Mouse (Mus musculus) midbrain, embryonic 13.5 days (tissue): ENCODE data around the gene Lingo3. TPM values are rescaled to one million over a fixed set of nuclear protein-coding genes. Genes with fewer than 3 reads are reported as not detected.
A peak's percentile ranks its signal among the peaks of the same experiment; 100 is the strongest.
"Not testable (repeated sequence)": the region's sequence is repeated elsewhere in the genome, so short reads cannot be mapped to it uniquely, and the experiment has no call there.

Experiments
- ATAC-seq: fragments of 200-750 bp; cut with Nextera tagmentation; 2 replicates; pipeline ENCODE4 v1.8.0; 2017; ENCODE audit warnings: mild to moderate bottlenecking, moderate TSS enrichment, moderate library complexity
- H3K27ac ChIP-seq: fragments of 300-500 bp; sonication (generic); 2 replicates; pipeline ENCODE4 v1.5.1; 2015; ENCODE audit warnings: inconsistent platforms, mild to moderate bottlenecking, moderate library complexity
- H3K27me3 ChIP-seq: fragments of 300-500 bp; sonication (generic); 2 replicates; pipeline ENCODE4 v1.6.1; 2015; ENCODE audit warnings: mild to moderate bottlenecking, inconsistent platforms
- H3K36me3 ChIP-seq: fragments of 300-500 bp; sonication (generic); 2 replicates; pipeline ENCODE4 v1.6.1; 2015; ENCODE audit warnings: mild to moderate bottlenecking, inconsistent platforms
- H3K4me1 ChIP-seq: fragments of 300-500 bp; sonication (generic); replicated peaks from 2 replicates; pipeline ENCODE4 v1.6.1; 2015; ENCODE audit warnings: inconsistent platforms
- H3K4me2 ChIP-seq: fragments of 300-500 bp; sonication (generic); replicated peaks from 2 replicates; pipeline ENCODE4 v1.6.1; 2015; ENCODE audit warnings: moderate library complexity, mild to moderate bottlenecking, inconsistent platforms
- H3K4me3 ChIP-seq: fragments of 300-500 bp; sonication (generic); replicated peaks from 2 replicates; pipeline ENCODE4 v1.5.1; 2015; ENCODE audit warnings: mild to moderate bottlenecking, inconsistent platforms
- H3K9ac ChIP-seq: fragments of 300-500 bp; sonication (generic); replicated peaks from 2 replicates; pipeline ENCODE4 v1.6.1; 2015; ENCODE audit warnings: mild to moderate bottlenecking, inconsistent platforms
- H3K9me3 ChIP-seq: fragments of 300-500 bp; sonication (generic); 2 replicates; pipeline ENCODE4 v1.6.1; 2016; ENCODE audit warnings: mild to moderate bottlenecking, inconsistent platforms
- WGBS: fragments of 180-500 bp; shearing (Covaris S2); methylation state at CpG from one replicate; pipeline ENCODE4 v1.1.7; 2015; 5-methylcytosine and 5-hydroxymethylcytosine counted together
- polyA plus RNA-seq: library from polyadenylated mRNA; unstranded; fragments of >200 nt; fragmentation: Nextera tagmentation; extraction: Ambion mirVana; gene quantifications from 2 replicates; pipeline ENCODE4 v1.2.1, GENCODE M21; 2015

The Lingo3 gene
- polyA plus RNA-seq, 1 experiment from 2014 or later: 1.5 TPM

DNA sequence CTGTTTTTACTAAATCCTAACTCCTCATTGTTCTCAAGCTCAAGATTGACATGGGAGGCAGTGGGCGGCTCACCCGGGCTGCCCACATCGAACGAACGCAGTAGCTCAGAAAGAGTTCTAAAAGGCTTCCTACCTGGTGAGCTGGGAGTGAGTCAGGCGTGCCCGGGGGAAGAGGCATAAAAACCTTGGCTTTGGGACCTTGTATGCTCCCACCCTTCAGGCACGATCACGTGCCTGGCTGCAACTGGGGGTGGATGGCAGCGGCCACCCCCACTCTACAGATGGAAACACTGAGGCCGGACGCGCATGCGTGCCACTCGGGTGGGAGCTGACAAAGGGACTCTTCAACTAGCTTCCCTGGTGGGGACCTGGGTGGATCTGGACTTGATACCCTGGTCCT is 1.5 kb downstream of the Lingo3 start:
- Histone ChIP-seq H3K4me2 (no peak overlapping the region), H3K27ac (no peak overlapping the region), H3K9me3 (no peaks in the 10 kb centered on the region), H3K4me1 (peaks cover 21% of the 10 kb centered on the region), H3K9ac (no peak overlapping the region), H3K36me3 (no peaks in the 10 kb centered on the region), H3K4me3 (no peak overlapping the region), H3K27me3 (peaks cover 53% of the 10 kb centered on the region)
- ATAC-seq: no peak
- 83% methylated on average over 15 of the region's 15 CpGs for WGBS

DNA sequence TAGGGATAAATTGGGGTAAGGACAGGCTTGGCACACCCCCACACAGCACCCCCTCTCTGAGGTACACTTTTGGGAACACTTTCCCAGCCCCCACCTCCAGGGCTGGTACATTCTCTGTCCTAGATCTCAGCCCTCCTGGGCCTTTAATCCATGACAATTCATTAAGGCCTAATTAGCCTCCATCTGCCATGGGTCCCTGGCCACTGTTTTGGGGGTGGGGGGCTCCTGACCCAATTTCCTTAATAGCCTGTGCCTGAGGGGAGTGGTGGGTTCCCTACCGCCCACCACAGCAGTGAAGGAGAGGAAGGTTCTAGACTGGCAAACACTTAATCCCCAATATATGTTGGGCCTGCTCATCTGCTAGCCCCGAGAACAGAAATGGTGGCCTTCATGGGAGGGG is 2.2 kb downstream of the Lingo3 start:
- peaks cover 57% of the 10 kb centered on the region for H3K27me3 ChIP-seq

DNA sequence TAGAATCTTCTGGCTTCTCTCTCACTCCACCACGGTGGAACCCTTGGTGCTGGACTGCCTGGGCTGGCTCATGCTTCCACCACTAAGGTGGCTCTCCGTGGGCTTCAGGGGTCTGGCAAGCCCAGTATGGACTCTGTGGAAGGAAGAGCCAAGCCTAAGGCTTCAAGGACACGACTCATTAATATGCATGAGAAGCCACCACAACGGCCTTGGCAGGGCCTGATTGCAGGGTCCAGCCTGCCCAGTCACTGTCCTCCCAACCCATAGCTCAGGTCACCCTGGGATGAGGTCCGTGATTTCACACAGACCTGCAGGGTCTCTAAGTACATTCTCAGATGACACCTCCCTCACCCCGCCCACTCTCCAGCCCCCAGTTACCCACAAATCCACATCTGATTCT is 4.0 kb downstream of the Lingo3 start:
- H3K27me3 ChIP-seq: peaks cover 61% of the 10 kb centered on the region

More for the DNA sequence above, 2.2 kb downstream of the Lingo3 start:
- Histone ChIP-seq H3K36me3 (no peaks in the 10 kb centered on the region), H3K4me3 (no peak overlapping the region), H3K4me1 (peaks cover 21% of the 10 kb centered on the region), H3K9me3 (no peaks in the 10 kb centered on the region), H3K9ac (no peak overlapping the region), H3K4me2 (no peak overlapping the region), H3K27ac (no peak overlapping the region)
- no peak for ATAC-seq
- WGBS: 88% methylated on average over 2 of the region's 2 CpGs

DNA sequence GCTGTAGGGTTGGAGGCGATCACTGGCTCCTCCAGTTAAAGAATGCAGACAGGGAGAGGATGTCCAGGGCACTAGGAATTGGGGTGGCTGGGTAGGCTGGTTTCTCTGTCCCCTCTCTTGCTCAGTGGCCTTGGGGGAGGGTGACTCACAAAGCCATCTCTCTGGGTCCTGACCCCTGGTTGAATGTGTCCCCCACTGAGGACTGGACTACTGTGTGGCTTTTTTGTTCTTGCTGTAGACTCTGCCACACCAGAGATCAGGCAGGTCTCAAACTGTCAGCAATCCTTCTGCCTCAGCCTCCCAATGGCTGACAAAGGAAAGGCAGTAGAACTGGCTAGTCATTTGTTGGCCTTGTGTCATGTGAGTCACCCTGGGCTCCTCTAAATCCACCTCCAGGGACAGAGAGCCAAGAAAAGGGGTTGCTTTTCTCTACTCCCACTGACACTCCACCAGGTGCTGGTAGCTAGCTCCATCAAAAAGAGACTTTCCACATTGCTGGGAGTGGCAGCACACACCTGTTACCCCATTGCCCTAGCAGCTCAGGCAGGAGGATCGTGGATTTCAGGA is 5.4 kb downstream of the Lingo3 start:
- Histone ChIP-seq H3K9ac (no peak overlapping the region), H3K27me3 (peaks cover 61% of the 10 kb centered on the region), H3K4me2 (no peak overlapping the region), H3K9me3 (no peaks in the 10 kb centered on the region), H3K4me3 (no peak overlapping the region), H3K36me3 (no peaks in the 10 kb centered on the region), H3K4me1 (peaks cover 21% of the 10 kb centered on the region), H3K27ac (no peak overlapping the region)
- 68% methylated on average over 2 of the region's 2 CpGs for WGBS
- ATAC-seq: no peak

More for the DNA sequence above, 4.0 kb downstream of the Lingo3 start:
- H3K4me2 ChIP-seq: no peak overlapping the region
- peaks cover 31% of the 10 kb centered on the region for H3K4me1 ChIP-seq
- no peak overlapping the region for H3K4me3 ChIP-seq
- no peaks in the 10 kb centered on the region for H3K36me3 ChIP-seq
- H3K9me3 ChIP-seq: no peaks in the 10 kb centered on the region
- no peak overlapping the region for H3K9ac ChIP-seq
- no peak for ATAC-seq
- H3K27ac ChIP-seq: no peak overlapping the region
- WGBS: 60% methylated on average over 6 of the region's 6 CpGs

DNA sequence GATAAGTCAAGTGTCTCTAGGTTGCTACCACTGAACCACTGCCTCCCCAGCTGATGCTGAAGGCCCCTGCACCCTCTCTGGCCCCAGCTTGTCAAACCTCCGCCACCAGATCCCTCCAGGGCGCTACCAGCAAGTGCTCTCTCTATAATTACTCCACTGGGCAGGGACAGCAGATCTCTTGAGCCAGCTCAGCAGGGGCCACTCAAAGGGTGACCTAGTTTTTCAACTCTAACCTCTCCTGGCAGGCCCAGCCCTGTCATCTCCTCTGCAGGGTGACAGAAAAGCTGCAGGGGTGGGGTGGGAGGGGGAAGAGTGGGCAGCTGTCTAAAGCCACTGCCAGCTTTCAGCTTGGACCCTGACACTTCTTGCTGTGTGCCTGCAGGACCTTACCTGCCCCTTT is 6.0 kb downstream of the Lingo3 start:
- no peak overlapping the region for H3K9ac ChIP-seq
- ATAC-seq: no peak
- no peak overlapping the region for H3K4me2 ChIP-seq
- H3K27me3 ChIP-seq: peaks cover 59% of the 10 kb centered on the region
- H3K27ac ChIP-seq: no peak overlapping the region
- H3K4me3 ChIP-seq: no peak overlapping the region
- H3K4me1 ChIP-seq: peaks cover 22% of the 10 kb centered on the region
- H3K36me3 ChIP-seq: no peaks in the 10 kb centered on the region
- H3K9me3 ChIP-seq: no peaks in the 10 kb centered on the region
- 21% methylated on average over 2 of the region's 2 CpGs for WGBS

DNA sequence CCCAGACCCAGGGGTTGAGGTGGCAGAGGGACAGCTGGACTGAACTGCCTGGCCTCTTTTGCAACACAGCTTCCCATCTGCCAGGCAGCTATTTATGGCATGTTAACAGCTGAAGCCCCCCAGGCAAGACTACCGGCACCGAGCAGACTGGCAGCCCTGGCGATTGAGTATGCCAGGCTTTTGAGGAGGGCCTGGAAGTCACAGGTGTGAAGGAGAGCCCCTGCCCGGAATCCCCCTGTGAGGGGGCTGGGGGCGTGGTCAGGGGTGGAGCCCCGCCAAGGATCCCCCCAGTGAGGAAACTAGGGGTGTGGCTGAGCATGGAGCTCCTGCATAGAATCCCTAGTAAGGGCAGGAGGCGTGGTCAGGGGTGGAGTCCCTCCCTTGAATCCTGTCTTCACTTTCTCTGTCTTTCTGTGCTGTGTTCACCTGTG is 6.9 kb downstream of the Lingo3 start:
- Histone ChIP-seq H3K9me3 (no peaks in the 10 kb centered on the region), H3K9ac (no peak overlapping the region), H3K27ac (no peak overlapping the region), H3K27me3 (peaks cover 51% of the 10 kb centered on the region), H3K4me1 (peaks cover 29% of the 10 kb centered on the region), H3K4me2 (no peak overlapping the region), H3K4me3 (no peak overlapping the region), H3K36me3 (no peaks in the 10 kb centered on the region)
- WGBS: 53% methylated on average over 7 of the region's 7 CpGs
- ATAC-seq: no peak

DNA sequence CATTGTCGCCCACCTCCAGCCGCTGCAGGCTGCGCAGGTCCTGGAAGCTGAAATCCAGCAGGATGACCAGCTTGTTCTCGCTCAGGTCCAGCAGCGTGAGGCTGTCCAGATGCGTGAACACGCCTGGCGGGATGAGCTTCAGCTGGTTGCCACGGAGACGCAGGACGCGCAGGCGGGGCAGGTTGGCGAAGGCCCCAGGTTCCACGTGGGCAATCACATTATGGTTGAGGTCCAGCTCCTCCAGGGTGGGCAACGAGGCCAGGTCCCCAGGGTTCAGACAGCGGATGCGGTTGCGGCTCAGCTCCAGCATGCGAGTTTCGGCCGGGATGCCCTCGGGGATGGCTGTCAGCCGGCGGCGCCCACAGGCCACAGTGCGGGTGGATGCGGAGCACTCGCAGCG is 8.2 kb downstream of the Lingo3 start:
- no peaks in the 10 kb centered on the region for H3K9me3 ChIP-seq
- H3K4me2 ChIP-seq: peak overlapping the region; percentile 1; the same call in 1 of the 2 replicates
- WGBS: 51% methylated on average over 30 of the region's 30 CpGs
- peaks cover 38% of the 10 kb centered on the region for H3K4me1 ChIP-seq
- H3K9ac ChIP-seq: peak overlapping the region; percentile 32
- no peak overlapping the region for H3K27ac ChIP-seq
- peak; percentile 31; the same call in 1 of the 2 replicates for ATAC-seq
- H3K4me3 ChIP-seq: 0 out of 2 replicates have a peak overlapping the region, but pooled peaks have one; percentile 1
- H3K36me3 ChIP-seq: peaks cover 4% of the 10 kb centered on the region; the same call in 1 of the 2 replicates
- peaks cover 42% of the 10 kb centered on the region for H3K27me3 ChIP-seq

DNA sequence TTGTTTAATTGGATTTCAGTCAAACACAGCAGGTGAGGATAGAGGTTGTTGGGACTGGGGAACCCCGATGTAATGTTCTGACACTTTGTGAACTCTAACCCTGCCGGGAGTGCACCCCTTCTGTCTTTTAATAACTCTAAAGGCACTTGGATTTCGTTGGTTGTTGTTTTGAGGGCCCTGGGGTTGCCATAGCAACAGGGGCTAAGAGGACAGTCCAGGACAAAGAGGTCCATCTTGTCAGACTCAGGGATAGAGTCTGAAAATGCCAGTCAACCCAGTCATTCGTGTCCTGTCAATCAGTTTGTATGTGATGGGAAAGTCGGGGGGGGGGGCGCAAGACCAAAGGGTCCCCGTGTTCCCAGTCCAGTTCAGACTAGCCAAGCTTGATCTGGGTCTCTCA is 11.0 kb downstream of the Lingo3 start:
- 30% methylated on average over 7 of the region's 7 CpGs for WGBS

DNA sequence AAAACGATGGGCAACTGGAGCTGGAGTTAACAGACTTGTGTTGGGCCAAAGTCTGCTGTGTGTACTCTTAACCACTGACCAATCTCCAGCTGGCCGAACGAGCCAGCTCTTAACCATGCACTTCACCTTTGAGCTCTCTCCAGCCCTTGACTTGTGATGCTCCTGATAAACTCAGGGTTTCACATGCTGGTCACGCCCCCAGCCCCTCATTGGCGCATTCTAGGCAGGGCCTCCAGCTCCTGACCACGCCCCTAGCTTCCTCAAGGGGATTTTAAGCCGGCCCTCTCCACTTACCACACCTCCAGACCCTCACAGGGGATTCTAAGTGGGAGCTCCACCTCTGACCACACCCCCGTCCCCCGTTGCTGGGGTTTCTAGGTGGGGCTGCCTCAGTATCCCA is 12.7 kb downstream of the Lingo3 start:
- H3K4me1 ChIP-seq: peaks cover 58% of the 10 kb centered on the region
- 0 out of 2 replicates have a peak overlapping the region, but pooled peaks have one; percentile 14 for H3K27ac ChIP-seq
- H3K27me3 ChIP-seq: peaks cover 32% of the 10 kb centered on the region
- no peak overlapping the region for H3K4me3 ChIP-seq
- peaks cover 25% of the 10 kb centered on the region for H3K36me3 ChIP-seq
- ATAC-seq: no peak
- WGBS: 3% methylated on average over 9 of the region's 9 CpGs
- H3K9ac ChIP-seq: no peak overlapping the region
- H3K4me2 ChIP-seq: no peak overlapping the region
- H3K9me3 ChIP-seq: no peaks in the 10 kb centered on the region

More for the DNA sequence above, 11.0 kb downstream of the Lingo3 start:
- Histone ChIP-seq H3K36me3 (peaks cover 25% of the 10 kb centered on the region), H3K27me3 (peaks cover 42% of the 10 kb centered on the region), H3K9me3 (no peaks in the 10 kb centered on the region), H3K9ac (no peak overlapping the region), H3K4me3 (no peak overlapping the region), H3K4me1 (peaks cover 54% of the 10 kb centered on the region), H3K27ac (no peak overlapping the region), H3K4me2 (no peak overlapping the region)
- ATAC-seq: no peak

DNA sequence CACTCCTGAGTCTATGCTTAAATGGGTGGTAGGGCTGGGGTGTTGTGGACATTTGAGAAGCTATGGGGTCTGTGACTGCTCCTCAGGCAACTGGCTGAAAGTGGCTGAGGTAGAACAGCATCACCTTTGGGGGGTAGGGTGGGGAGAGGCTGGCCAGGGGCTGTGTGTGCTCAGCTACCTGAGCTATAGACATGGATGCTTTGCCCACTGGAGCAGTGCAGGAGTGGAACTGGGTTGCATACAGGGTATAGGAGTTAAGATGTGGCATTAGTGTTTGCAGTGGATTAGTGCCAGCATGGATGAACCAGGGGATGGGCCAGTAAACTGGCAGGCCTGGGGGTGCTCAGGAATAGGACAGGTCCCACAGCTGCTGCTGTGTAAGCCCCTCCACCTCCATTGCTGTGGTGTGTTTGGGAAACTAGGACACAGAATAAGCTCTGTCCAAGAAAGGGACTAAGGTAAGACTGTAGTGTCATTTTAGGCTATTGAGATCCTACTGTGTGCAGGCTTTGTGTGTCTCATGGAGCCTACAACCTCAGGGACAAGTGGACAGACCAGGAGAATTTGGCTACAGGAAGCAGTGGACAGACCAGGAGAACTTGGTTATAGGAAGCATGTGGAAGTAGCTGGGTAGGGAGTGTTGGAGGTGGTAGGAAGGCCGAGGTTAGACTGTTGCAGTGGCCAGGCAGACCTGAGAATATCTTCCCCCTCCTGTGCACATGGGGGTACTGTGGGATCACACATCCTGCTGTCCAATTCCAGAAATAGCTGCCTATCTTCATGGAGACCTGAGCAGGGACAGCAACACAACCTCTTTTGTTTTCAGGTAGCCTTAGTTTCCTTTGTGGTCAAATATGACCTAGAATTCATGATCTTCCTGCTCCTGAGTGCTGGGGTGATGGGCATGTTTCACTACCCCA is 14.2 kb downstream of the Lingo3 start:
- H3K4me2 ChIP-seq: 0 out of 2 replicates have a peak overlapping the region, but pooled peaks have one; percentile 2
- H3K36me3 ChIP-seq: peaks cover 25% of the 10 kb centered on the region
- H3K27me3 ChIP-seq: peaks cover 17% of the 10 kb centered on the region
- 74% methylated on average over 1 of the region's 1 CpGs for WGBS
- no peaks in the 10 kb centered on the region for H3K9me3 ChIP-seq
- no peak overlapping the region for H3K4me3 ChIP-seq
- H3K9ac ChIP-seq: 0 out of 2 replicates have a peak overlapping the region, but pooled peaks have one; percentile 21
- peaks cover 48% of the 10 kb centered on the region for H3K4me1 ChIP-seq
- no peak for ATAC-seq
- no peak overlapping the region for H3K27ac ChIP-seq

DNA sequence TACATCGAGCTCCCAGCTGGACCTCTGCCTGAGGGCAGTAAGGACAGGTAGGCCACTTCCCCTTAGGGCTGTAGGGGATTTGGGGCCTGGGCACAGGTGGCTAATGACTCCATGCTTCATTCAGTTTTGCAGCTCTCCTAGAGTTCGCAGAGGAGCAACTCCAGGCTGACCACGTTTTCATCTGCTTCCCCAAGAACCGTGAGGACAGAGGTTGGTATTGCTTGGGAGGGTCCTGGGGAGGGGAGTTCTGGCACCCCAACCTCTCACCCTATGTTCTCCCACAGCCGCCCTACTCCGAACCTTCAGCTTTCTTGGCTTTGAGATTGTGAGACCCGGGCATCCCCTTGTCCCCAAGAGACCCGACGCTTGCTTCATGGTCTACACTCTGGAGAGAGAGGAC is 15.3 kb downstream of the Lingo3 start:
- ATAC-seq: not testable (repeated sequence)

DNA sequence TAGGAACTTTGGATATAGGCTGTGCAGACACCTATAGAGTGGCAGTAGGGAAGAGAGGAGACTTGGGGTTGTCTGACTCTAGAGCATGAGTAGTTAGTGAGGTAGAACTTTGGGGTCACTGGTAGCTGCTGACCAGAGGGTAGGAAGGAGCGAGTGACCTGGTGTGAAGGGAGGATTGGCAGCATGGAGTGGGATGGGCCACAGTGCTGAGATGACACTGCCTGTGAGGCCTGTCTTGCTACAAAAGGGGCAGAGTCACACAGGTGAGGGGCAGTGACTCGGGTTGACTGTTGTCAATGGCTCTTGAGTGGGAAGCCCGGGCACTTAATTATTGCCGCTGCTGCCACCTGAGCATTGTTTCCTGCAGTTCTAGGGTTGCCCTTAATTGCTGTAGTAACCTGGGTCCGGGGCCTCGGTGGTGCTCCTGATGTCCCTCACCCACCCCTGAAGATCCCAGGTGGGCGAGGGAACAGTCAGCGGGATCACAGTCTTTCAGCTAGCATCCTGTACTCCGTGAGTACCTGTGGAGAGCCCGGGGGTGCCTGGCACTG is 15.9 kb downstream of the Lingo3 start:
- peak overlapping the region; percentile 86 for H3K4me3 ChIP-seq
- H3K9ac ChIP-seq: peak overlapping the region; percentile 92
- peaks cover 25% of the 10 kb centered on the region for H3K36me3 ChIP-seq
- H3K4me2 ChIP-seq: peak overlapping the region; percentile 100
- H3K27me3 ChIP-seq: no peaks in the 10 kb centered on the region
- no peaks in the 10 kb centered on the region for H3K9me3 ChIP-seq
- ATAC-seq: no peak
- WGBS: 82% methylated on average over 10 of the region's 10 CpGs
- H3K27ac ChIP-seq: no peak overlapping the region
- peaks cover 46% of the 10 kb centered on the region for H3K4me1 ChIP-seq

More for the DNA sequence above, 15.3 kb downstream of the Lingo3 start:
- H3K4me1 ChIP-seq: peaks cover 48% of the 10 kb centered on the region
- not testable (repeated sequence) for H3K27me3 ChIP-seq, H3K27ac ChIP-seq, H3K9me3 ChIP-seq
- peak overlapping the region; percentile 86 for H3K4me3 ChIP-seq
- peaks cover 25% of the 10 kb centered on the region for H3K36me3 ChIP-seq
- peak overlapping the region; percentile 100 for H3K4me2 ChIP-seq
- WGBS: 84% methylated on average over 8 of the region's 9 CpGs
- H3K9ac ChIP-seq: 0 out of 2 replicates have a peak overlapping the region, but pooled peaks have one; percentile 92
